Mouse (Mus musculus) retina, adult 2 months (tissue): ENCODE measurements around the gene Slc44a4.
A peak's percentile ranks its signal among the peaks of the same experiment; 100 is the strongest.
"Not testable (repeated sequence)": the region's sequence is repeated elsewhere in the genome, so short reads cannot be mapped to it uniquely, and the experiment has no call there.

Experiments
- DNase-seq: peaks from one replicate; pipeline ENCODE4 v3.0.0-alpha.2; 2012; ENCODE audit warnings: low read depth, low spot score

Slc44a4 gene

GRCm38 (mm10) chr17:34943128-34943815 is 29.0 kb downstream of the Slc44a4 start:
- DNase-seq = no peak

- no peak for DNase-seq
These were observed 30.1 kb downstream of the Slc44a4 start for GRCm38 (mm10) chr17:34944362-34944761.

GRCm38 (mm10) chr17:34946486-34947140 is 32.3 kb downstream of the Slc44a4 start:
- DNase-seq = no peak

- DNase-seq = no peak
These were observed 33.3 kb downstream of the Slc44a4 start for GRCm38 (mm10) chr17:34947606-34948005.

- DNase-seq = not testable (repeated sequence)
These were observed 34.7 kb downstream of the Slc44a4 start for GRCm38 (mm10) chr17:34948721-34949552.

DNA sequence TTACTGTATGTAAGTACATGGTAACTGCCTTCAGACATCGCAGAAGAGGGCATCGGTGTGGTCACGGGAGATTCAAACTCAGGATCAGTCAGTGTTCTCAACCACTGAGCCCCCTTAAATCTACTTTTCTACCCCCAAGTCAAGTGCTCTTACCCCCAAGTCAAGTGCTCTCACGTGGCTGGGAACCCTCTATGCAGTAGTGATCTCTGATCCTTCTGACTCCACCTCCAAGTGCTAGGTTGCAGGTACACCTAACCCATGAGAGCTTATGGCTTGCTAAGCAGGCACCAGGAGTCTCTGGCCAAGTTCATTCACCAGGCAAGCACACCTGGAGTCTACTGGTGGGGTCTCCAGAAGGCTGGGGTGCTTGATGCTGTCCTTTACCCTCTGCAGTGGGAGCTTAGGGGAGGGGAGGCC is 35.3 kb downstream of the Slc44a4 start:
- no peak for DNase-seq

- no peak for DNase-seq
These were observed 36.5 kb downstream of the Slc44a4 start for GRCm38 (mm10) chr17:34950514-34951455.

DNA sequence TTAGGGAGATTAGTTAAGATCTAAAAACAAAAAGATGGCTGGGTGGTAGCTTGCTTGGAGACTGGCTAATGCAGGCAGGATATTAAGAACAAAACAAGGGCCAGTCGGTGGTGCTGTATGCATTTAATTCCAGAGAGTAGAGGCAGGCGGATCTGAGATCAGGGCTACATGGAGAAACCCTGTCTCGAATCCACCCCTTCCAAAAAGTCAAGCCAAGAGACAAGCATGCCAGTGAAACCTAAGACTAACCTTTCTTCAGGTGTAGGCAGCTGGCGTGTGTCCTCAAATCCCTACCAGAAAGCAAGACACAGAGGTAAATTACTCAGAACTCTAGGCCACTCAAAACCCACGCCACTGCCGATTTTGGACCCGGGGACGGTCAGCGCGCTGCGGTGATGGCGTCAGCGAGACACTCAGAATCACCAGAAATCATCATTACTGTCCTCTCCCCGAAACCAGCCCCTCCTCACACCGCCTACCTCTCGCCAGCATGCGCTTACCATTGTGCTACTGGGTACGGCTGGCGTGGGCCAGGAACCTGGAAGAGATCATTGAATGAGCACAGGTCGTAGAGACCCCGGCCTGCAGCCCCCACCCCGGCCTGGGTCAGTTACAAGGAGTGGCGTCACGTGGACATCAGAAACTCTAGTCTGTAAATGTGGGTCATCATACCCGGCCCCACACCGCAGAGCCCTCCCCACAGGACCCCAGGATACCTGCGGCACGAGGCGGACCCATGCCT is 37.5 kb downstream of the Slc44a4 start:
- no peak for DNase-seq

- DNase-seq = peak; percentile 77
These were observed 38.2 kb downstream of the Slc44a4 start for GRCm38 (mm10) chr17:34952378-34953040.

DNA sequence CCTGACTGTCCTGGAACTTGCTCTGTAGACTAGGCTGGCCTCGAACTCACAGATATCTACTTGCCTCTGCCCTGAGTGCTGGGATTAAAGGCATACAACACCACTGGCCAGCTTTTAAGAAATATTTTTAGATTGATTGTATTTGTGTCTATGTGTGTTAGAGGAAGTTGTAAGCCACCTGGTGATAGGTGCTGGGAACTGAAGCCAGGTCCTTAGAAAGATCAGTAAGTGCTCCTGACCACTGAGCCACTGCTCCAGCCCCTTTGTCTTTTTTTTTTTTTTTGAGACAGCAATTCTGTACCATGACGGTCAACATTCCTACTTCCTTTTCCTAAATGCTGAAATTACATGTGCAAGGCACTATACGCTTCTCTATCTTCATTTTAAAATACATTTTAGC is 39.0 kb downstream of the Slc44a4 start:
- no peak for DNase-seq

DNA sequence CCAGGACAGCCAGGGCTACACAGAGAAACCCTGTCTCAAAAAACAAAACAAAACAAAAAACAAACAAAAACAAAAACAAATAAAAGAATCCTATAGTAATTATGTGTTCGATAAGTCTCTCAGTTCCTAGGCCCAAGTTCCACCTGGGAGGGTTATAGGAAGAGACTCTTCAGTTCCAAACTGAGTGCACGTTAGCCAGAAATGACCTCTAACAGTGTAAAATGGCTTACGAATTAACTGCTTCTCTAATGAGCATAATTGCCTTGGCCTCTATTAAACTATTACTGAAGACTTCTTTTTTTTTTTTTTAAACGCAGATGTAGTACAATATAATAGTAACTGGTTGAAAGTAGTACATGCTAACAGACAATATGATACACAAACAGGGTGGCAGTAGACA is 39.6 kb downstream of the Slc44a4 start:
- DNase-seq = no peak

DNA sequence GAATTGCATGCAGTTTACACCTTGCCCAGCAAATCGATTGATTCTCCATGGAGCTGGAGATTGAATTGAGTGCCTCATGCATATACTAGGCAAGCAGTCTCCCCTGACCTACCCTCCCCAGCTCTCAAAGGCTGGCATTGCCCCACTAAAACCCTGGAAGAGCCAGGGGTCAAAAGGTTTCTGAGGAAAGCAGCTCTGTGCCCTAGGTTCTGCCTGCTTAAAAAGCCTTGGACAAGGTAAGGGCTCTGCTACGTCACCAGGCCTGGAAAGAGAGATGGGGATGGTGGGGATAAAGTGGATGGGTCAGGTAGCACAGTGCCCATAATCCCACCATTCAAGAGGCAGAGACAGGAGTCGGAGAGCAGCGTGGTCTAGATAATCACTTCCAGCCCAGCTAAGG is 40.6 kb downstream of the Slc44a4 start:
- no peak for DNase-seq

DNA sequence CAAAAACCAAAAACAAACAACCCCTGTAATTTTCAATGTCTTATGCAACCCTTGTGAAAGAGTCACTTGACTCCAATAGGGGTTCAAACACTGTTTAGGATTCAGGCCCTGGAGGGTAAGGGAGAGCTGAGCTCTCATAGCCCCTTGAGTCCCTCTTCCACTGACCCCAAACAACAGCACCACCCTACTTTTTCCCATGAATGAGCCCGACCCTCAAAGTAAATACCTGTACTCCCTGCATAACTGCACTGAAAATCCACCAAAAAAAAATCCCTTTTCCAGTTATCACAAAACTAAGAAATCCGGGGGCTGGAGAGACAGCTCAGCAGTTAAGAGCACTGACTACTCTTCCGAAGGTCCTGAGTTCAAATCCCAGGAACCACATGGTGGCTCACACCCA is 41.6 kb downstream of the Slc44a4 start:
- no peak for DNase-seq

- no peak for DNase-seq
These were observed 42.1 kb downstream of the Slc44a4 start for GRCm38 (mm10) chr17:34956340-34956739.

GRCm38 (mm10) chr17:34957291-34957690 is 43.0 kb downstream of the Slc44a4 start:
- not testable (repeated sequence) for DNase-seq

DNA sequence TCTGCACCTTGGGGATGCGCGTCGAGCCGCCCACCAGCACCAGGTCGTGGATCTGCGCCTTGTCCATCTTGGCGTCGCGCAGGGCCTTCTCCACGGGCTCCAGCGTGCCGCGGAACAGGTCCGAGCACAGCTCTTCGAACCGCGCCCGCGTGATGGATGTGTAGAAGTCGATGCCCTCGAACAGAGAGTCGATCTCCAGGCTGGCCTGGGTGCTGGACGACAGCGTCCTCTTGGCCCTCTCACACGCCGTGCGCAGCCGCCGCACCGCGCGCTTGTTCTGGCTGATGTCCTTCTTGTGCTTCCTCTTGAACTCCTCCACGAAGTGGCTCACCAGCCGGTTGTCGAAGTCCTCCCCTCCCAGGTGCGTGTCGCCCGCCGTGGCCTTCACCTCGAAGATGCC is 43.7 kb downstream of the Slc44a4 start:
- not testable (repeated sequence) for DNase-seq

DNA sequence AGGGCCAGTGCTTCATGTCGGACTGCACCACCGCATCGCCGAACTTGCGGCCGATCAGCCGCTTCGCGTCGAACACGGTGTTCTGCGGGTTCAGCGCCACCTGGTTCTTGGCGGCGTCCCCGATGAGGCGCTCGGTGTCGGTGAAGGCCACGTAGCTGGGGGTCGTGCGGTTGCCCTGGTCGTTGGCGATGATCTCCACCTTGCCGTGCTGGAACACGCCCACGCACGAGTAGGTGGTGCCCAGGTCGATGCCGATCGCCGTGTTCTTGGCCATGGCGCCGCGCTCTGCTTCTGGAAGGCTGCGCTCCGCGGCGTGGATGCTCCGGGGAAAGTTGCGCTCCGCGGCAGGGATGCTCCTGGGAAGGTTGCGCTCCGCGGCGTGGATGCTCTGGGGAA is 44.5 kb downstream of the Slc44a4 start:
- not testable (repeated sequence) for DNase-seq

GRCm38 (mm10) chr17:34959130-34959778 is 45.0 kb downstream of the Slc44a4 start, which contains the start of gene Hspa1b:
Gene Hspa1b (minus strand): TSS chr17:34959238.
- DNase-seq = peak; percentile 57

GRCm38 (mm10) chr17:34959881-34960515 is 45.7 kb downstream of the Slc44a4 start:
- no peak for DNase-seq
